Mouse (Mus musculus) hindbrain, embryonic 15.5 days (tissue): Measurements from ENCODE around the gene Asrgl1. TPM values are rescaled to one million over a fixed set of nuclear protein-coding genes. Genes with fewer than 3 reads are reported as not detected.
A peak's percentile ranks its signal among the peaks of the same experiment; 100 is the strongest.
"Not testable (repeated sequence)": the region's sequence is repeated elsewhere in the genome, so short reads cannot be mapped to it uniquely, and the experiment has no call there.

ENCODE experiments used
- ATAC-seq: fragments of 200-750 bp; cut with Nextera tagmentation; 2 replicates; pipeline ENCODE4 v1.8.0; 2017; ENCODE audit warnings: low read depth, moderate number of reproducible peaks, moderate TSS enrichment; ENCODE audit not compliant: low FRiP score
- H3K27ac ChIP-seq: fragments of 300-500 bp; sonication (generic); replicated peaks from 2 replicates; pipeline ENCODE4 v1.5.1; 2015; ENCODE audit warnings: mild to moderate bottlenecking, inconsistent platforms
- H3K27me3 ChIP-seq: fragments of 300-500 bp; sonication (generic); 2 replicates; pipeline ENCODE4 v1.6.1; 2015; ENCODE audit warnings: control low read depth, inconsistent platforms
- H3K36me3 ChIP-seq: fragments of 300-500 bp; sonication (generic); 2 replicates; pipeline ENCODE4 v1.6.1; 2015; ENCODE audit warnings: control low read depth, inconsistent platforms
- H3K4me1 ChIP-seq: fragments of 300-500 bp; sonication (generic); replicated peaks from 2 replicates; pipeline ENCODE4 v1.6.1; 2015; ENCODE audit warnings: control low read depth, inconsistent platforms
- H3K4me2 ChIP-seq: fragments of 300-500 bp; sonication (generic); 2 replicates; pipeline ENCODE4 v1.6.1; 2015; ENCODE audit warnings: moderate library complexity, mild to moderate bottlenecking, inconsistent platforms
- H3K4me3 ChIP-seq: fragments of 300-500 bp; sonication (generic); 2 replicates; pipeline ENCODE4 v1.5.1; 2015; ENCODE audit warnings: mild to moderate bottlenecking, inconsistent platforms
- H3K9ac ChIP-seq: fragments of 300-500 bp; sonication (generic); 2 replicates; pipeline ENCODE4 v1.6.1; 2015; ENCODE audit warnings: inconsistent platforms
- H3K9me3 ChIP-seq: fragments of 300-500 bp; sonication (generic); 2 replicates; pipeline ENCODE4 v1.6.1; 2016; ENCODE audit warnings: control low read depth, inconsistent platforms
- WGBS: fragments of 180-500 bp; shearing (Covaris S2); methylation state at CpG from one replicate; pipeline ENCODE4 v1.1.7; 2015; 5-methylcytosine and 5-hydroxymethylcytosine counted together
- polyA plus RNA-seq: library from polyadenylated mRNA; unstranded; fragments of >200 nt; fragmentation: Nextera tagmentation; extraction: Ambion mirVana; gene quantifications from 2 replicates; pipeline ENCODE4 v1.2.1, GENCODE M21; 2015

Gene Asrgl1
- polyA plus RNA-seq, 1 experiment from 2014 or later: 25.1 TPM

GRCm38 (mm10) chr19:9100297-9101061, 35.0 kb downstream of the Asrgl1 start:
- H3K36me3 ChIP-seq: no peaks in the 10 kb centered on the region
- H3K27me3 ChIP-seq: no peaks in the 10 kb centered on the region
- no peak overlapping the region for H3K27ac ChIP-seq
- no peak overlapping the region for H3K4me2 ChIP-seq
- H3K4me1 ChIP-seq: no peaks in the 10 kb centered on the region
- H3K9ac ChIP-seq: no peak overlapping the region
- no peaks in the 10 kb centered on the region for H3K9me3 ChIP-seq
- no peak overlapping the region for H3K4me3 ChIP-seq
- WGBS: 84% methylated on average over 17 of the region's 17 CpGs
- no peak for ATAC-seq

GRCm38 (mm10) chr19:9099751-9100150, 35.7 kb downstream of the Asrgl1 start:
- ATAC-seq: no peak
- 94% methylated on average over 8 of the region's 8 CpGs for WGBS
- H3K36me3 ChIP-seq: no peaks in the 10 kb centered on the region
- no peak overlapping the region for H3K9ac ChIP-seq
- H3K4me2 ChIP-seq: no peak overlapping the region
- no peak overlapping the region for H3K4me3 ChIP-seq
- no peaks in the 10 kb centered on the region for H3K27me3 ChIP-seq
- H3K27ac ChIP-seq: no peak overlapping the region
- H3K9me3 ChIP-seq: no peaks in the 10 kb centered on the region
- no peaks in the 10 kb centered on the region for H3K4me1 ChIP-seq

- no peak overlapping the region for H3K4me3 ChIP-seq
- no peak overlapping the region for H3K9ac ChIP-seq
- no peaks in the 10 kb centered on the region for H3K36me3 ChIP-seq
- 77% methylated on average over 13 of the region's 13 CpGs for WGBS
- no peaks in the 10 kb centered on the region for H3K9me3 ChIP-seq
- no peak overlapping the region for H3K4me2 ChIP-seq
- no peak overlapping the region for H3K27ac ChIP-seq
- H3K4me1 ChIP-seq: no peaks in the 10 kb centered on the region
- ATAC-seq: no peak
- no peaks in the 10 kb centered on the region for H3K27me3 ChIP-seq
These were observed 38.0 kb downstream of the Asrgl1 start for GRCm38 (mm10) chr19:9097441-9097840.

- Histone ChIP-seq H3K27me3 (no peaks in the 10 kb centered on the region), H3K4me3 (no peak overlapping the region), H3K9me3 (no peaks in the 10 kb centered on the region), H3K36me3 (no peaks in the 10 kb centered on the region), H3K4me2 (no peak overlapping the region), H3K27ac (no peak overlapping the region), H3K9ac (no peak overlapping the region), H3K4me1 (no peaks in the 10 kb centered on the region)
- WGBS: 72% methylated on average over 5 of the region's 5 CpGs
- ATAC-seq: no peak
These were observed 40.3 kb downstream of the Asrgl1 start for GRCm38 (mm10) chr19:9095111-9095510.

- no peak overlapping the region for H3K4me3 ChIP-seq
- H3K4me2 ChIP-seq: no peak overlapping the region
- H3K9me3 ChIP-seq: no peaks in the 10 kb centered on the region
- H3K9ac ChIP-seq: no peak overlapping the region
- no peaks in the 10 kb centered on the region for H3K27me3 ChIP-seq
- WGBS: 63% methylated on average over 2 of the region's 2 CpGs
- no peaks in the 10 kb centered on the region for H3K4me1 ChIP-seq
- H3K27ac ChIP-seq: no peak overlapping the region
- no peaks in the 10 kb centered on the region for H3K36me3 ChIP-seq
- no peak for ATAC-seq
These were observed 44.7 kb downstream of the Asrgl1 start for GRCm38 (mm10) chr19:9090709-9091108.

GRCm38 (mm10) chr19:9090191-9090590, 45.2 kb downstream of the Asrgl1 start:
- no peaks in the 10 kb centered on the region for H3K36me3 ChIP-seq
- H3K9me3 ChIP-seq: no peaks in the 10 kb centered on the region
- no peak overlapping the region for H3K4me2 ChIP-seq
- 83% methylated on average over 4 of the region's 4 CpGs for WGBS
- no peak overlapping the region for H3K9ac ChIP-seq
- no peak for ATAC-seq
- H3K4me3 ChIP-seq: no peak overlapping the region
- no peak overlapping the region for H3K27ac ChIP-seq
- H3K4me1 ChIP-seq: no peaks in the 10 kb centered on the region
- no peaks in the 10 kb centered on the region for H3K27me3 ChIP-seq

- H3K9me3 ChIP-seq: no peaks in the 10 kb centered on the region
- peaks cover under 1% of the 10 kb centered on the region; the same call in 1 of the 2 replicates for H3K4me1 ChIP-seq
- no peaks in the 10 kb centered on the region for H3K36me3 ChIP-seq
- no peak within 1 kb of the TSS for H3K27ac ChIP-seq
- H3K4me3 ChIP-seq: no peak within 1 kb of the TSS
- no peaks in the 10 kb centered on the region for H3K27me3 ChIP-seq
- 88% methylated on average over 4 of the region's 4 CpGs for WGBS
- no peak within 1 kb of the TSS for H3K9ac ChIP-seq
- no peak within 1 kb of the TSS for H3K4me2 ChIP-seq
- no peak for ATAC-seq
These were observed 47.6 kb downstream of the Asrgl1 start, which contains the start of gene Scgb1a1 for GRCm38 (mm10) chr19:9087821-9088220. Gene Scgb1a1, minus strand, starts transcription at chr19:9087958.

GRCm38 (mm10) chr19:9083892-9084291, 51.5 kb downstream of the Asrgl1 start:
- not testable (repeated sequence) for H3K36me3 ChIP-seq, ATAC-seq, H3K27ac ChIP-seq, H3K27me3 ChIP-seq, H3K9ac ChIP-seq, H3K4me1 ChIP-seq, H3K9me3 ChIP-seq, H3K4me2 ChIP-seq, H3K4me3 ChIP-seq
- 83% methylated on average over 2 of the region's 2 CpGs for WGBS

GRCm38 (mm10) chr19:9083010-9083355, 52.5 kb downstream of the Asrgl1 start:
- Histone ChIP-seq H3K27me3 (no peaks in the 10 kb centered on the region), H3K4me1 (peaks cover 9% of the 10 kb centered on the region), H3K27ac (no peak overlapping the region), H3K9ac (peak overlapping the region; percentile 24; the same call in 1 of the 2 replicates), H3K4me2 (peak overlapping the region; percentile 41), H3K4me3 (no peak overlapping the region), H3K9me3 (no peaks in the 10 kb centered on the region), H3K36me3 (no peaks in the 10 kb centered on the region)
- ATAC-seq: peak; percentile 28; the same call in 1 of the 2 replicates
- WGBS: 89% methylated on average over 2 of the region's 2 CpGs

GRCm38 (mm10) chr19:9082191-9083009, 53.0 kb downstream of the Asrgl1 start:
- no peaks in the 10 kb centered on the region for H3K9me3 ChIP-seq
- ATAC-seq: peak; percentile 94
- peak overlapping the region; percentile 41 for H3K4me2 ChIP-seq
- H3K9ac ChIP-seq: peak overlapping the region; percentile 24; the same call in 1 of the 2 replicates
- H3K27me3 ChIP-seq: no peaks in the 10 kb centered on the region
- peaks cover 9% of the 10 kb centered on the region for H3K4me1 ChIP-seq
- WGBS: 17% methylated on average over 23 of the region's 23 CpGs
- H3K36me3 ChIP-seq: no peaks in the 10 kb centered on the region
- no peak overlapping the region for H3K27ac ChIP-seq
- H3K4me3 ChIP-seq: no peak overlapping the region

- peaks cover 9% of the 10 kb centered on the region for H3K4me1 ChIP-seq
- no peak overlapping the region for H3K4me3 ChIP-seq
- no peaks in the 10 kb centered on the region for H3K9me3 ChIP-seq
- H3K27ac ChIP-seq: no peak overlapping the region
- no peaks in the 10 kb centered on the region for H3K27me3 ChIP-seq
- 86% methylated on average over 14 of the region's 14 CpGs for WGBS
- no peak overlapping the region for H3K9ac ChIP-seq
- no peak overlapping the region for H3K4me2 ChIP-seq
- peak; percentile 58; the same call in 1 of the 2 replicates for ATAC-seq
- no peaks in the 10 kb centered on the region for H3K36me3 ChIP-seq
These were observed 53.9 kb downstream of the Asrgl1 start for GRCm38 (mm10) chr19:9081311-9082190.
